ENCODE assay signal across 9 mouse cellular contexts in genomic region chr11:60465943-60466380, GRCm38 (mm10). TPM values are rescaled to one million over a fixed set of nuclear protein-coding genes. Genes with fewer than 3 reads are reported as not detected.
A peak's percentile ranks its signal among the peaks of the same experiment; 100 is the strongest.
DNase-seq lines count a peak whose midpoint lies in the region; ATAC-seq lines count a peak whose summit lies in the region.
"Had no signal": no experiment of that assay in that cellular context is flagged by ENCODE, and none has a peak within 500 bp of the region (broad histone marks: within the 10 kb centered on the region; RNA-seq: fewer than 3 reads in every experiment).

No protein-coding gene starts in this region.

- no peak overlapping the region for H3K4me2 ChIP-seq in forebrain, embryonic 15.5 days (replicated peaks)
- H3K4me2 ChIP-seq in intestine, embryonic 14.5 days (ENCODE audit: low read length), result no peak overlapping the region
- H3K4me2 ChIP-seq: neural tube, embryonic 12.5 days had no signal

- H3K4me1 ChIP-seq in forebrain, embryonic 10.5 days, result no peaks in the 10 kb centered on the region
- no peaks in the 10 kb centered on the region for H3K4me1 ChIP-seq in forebrain, embryonic 15.5 days
- no peaks in the 10 kb centered on the region for H3K4me1 ChIP-seq in intestine, embryonic 14.5 days (replicated peaks; ENCODE audit: control insufficient read depth, insufficient read depth, low read length)
- H3K4me1 ChIP-seq: neural tube, embryonic 12.5 days had no signal

- H3K9ac ChIP-seq in forebrain, embryonic 15.5 days (replicated peaks), result no peak overlapping the region
- no peak overlapping the region for H3K9ac ChIP-seq in intestine, embryonic 14.5 days (ENCODE audit: low read length)
- H3K9ac ChIP-seq: neural tube, embryonic 12.5 days had no signal

- H3K4me3 ChIP-seq in forebrain, embryonic 10.5 days, result no peak overlapping the region
- H3K4me3 ChIP-seq in forebrain, embryonic 15.5 days, result no peak overlapping the region
- H3K4me3 ChIP-seq in intestine, embryonic 14.5 days (ENCODE audit: low read depth, low read length), result no peak overlapping the region
- H3K4me3 ChIP-seq: neural tube, embryonic 12.5 days had no signal

- H3K36me3 ChIP-seq in forebrain, embryonic 10.5 days (replicated peaks), result peaks cover 95% of the 10 kb centered on the region
- peaks cover 83% of the 10 kb centered on the region for H3K36me3 ChIP-seq in forebrain, embryonic 15.5 days
- peaks cover 88% of the 10 kb centered on the region for H3K36me3 ChIP-seq in intestine, embryonic 14.5 days (ENCODE audit: control insufficient read depth, insufficient read depth, low read length)

- WGBS in forebrain, embryonic 10.5 days, result 92% methylated on average over 2 of the region's 2 CpGs
- WGBS in forebrain, embryonic 15.5 days, result 93% methylated on average over 2 of the region's 2 CpGs
- WGBS in intestine, embryonic 14.5 days, result 90% methylated on average over 2 of the region's 2 CpGs

- no peak overlapping the region for H3K27ac ChIP-seq in forebrain, embryonic 10.5 days
- no peak overlapping the region for H3K27ac ChIP-seq in forebrain, embryonic 15.5 days (replicated peaks)
- no peak overlapping the region for H3K27ac ChIP-seq in intestine, embryonic 14.5 days (ENCODE audit: low read depth)
- H3K27ac ChIP-seq: neural tube, embryonic 12.5 days had no signal

- H3K27me3 ChIP-seq in forebrain, embryonic 10.5 days (ENCODE audit: poor library complexity, severe bottlenecking), result no peaks in the 10 kb centered on the region
- no peaks in the 10 kb centered on the region for H3K27me3 ChIP-seq in forebrain, embryonic 15.5 days
- no peaks in the 10 kb centered on the region for H3K27me3 ChIP-seq in intestine, embryonic 14.5 days (replicated peaks; ENCODE audit: control insufficient read depth, insufficient read depth, low read length)
- H3K27me3 ChIP-seq: neural tube, embryonic 12.5 days had no signal

- no peak for ATAC-seq in forebrain, embryonic 15.5 days (replicated peaks)
- no peak for ATAC-seq in intestine, embryonic 14.5 days (replicated peaks; ENCODE audit: low FRiP score, low TSS enrichment, low read depth)

- H3K9me3 ChIP-seq in forebrain, embryonic 10.5 days, result no peaks in the 10 kb centered on the region
- H3K9me3 ChIP-seq in forebrain, embryonic 15.5 days, result no peaks in the 10 kb centered on the region
- no peaks in the 10 kb centered on the region for H3K9me3 ChIP-seq in intestine, embryonic 14.5 days (ENCODE audit: control insufficient read depth, low read length)
- H3K9me3 ChIP-seq: neural tube, embryonic 12.5 days had no signal

- DNase-seq in forebrain, embryonic 10.5 days (ENCODE audit: extremely low spot score, low spot score), result peak; percentile 29
- peak; percentile 14 for DNase-seq in ovary, postnatal 14 days (ENCODE audit: low spot score)
- DNase-seq in ovary, adult 18-20 months (ENCODE audit: low spot score), result no peak
- peak; percentile 42 for DNase-seq in cerebellum, adult 11 months
- peak; percentile 56 for DNase-seq in intestine, embryonic 14.5 days (ENCODE audit: low spot score)
- peak; percentile 33 for DNase-seq in lung, postnatal 14 days
- peak; percentile 72 for DNase-seq in thymus, postnatal 4 days

RNA-seq across cellular contexts. Expression of gene Myo15, which starts 3.2 kb away (rescaled TPM):
- 0.02 and 0.10 TPM in 2 replicates for polyA plus RNA-seq in forebrain, embryonic 10.5 days (2016; fragmentation: Nextera tagmentation; extraction: Ambion mirVana)
- 0.05 TPM in 1 of 2 replicates, not detected in the other for polyA plus RNA-seq in forebrain, embryonic 15.5 days (2015; fragmentation: Nextera tagmentation; extraction: Ambion mirVana)
- 0.07 and 0.32 TPM in 2 replicates for polyA plus RNA-seq in intestine, embryonic 14.5 days (2014; fragmentation: Nextera tagmentation; extraction: Ambion mirVana)

RNA-seq across cellular contexts. Expression of gene Drg2, which starts 11.6 kb away (rescaled TPM):
- polyA plus RNA-seq in forebrain, embryonic 10.5 days (2016; fragmentation: Nextera tagmentation; extraction: Ambion mirVana), result 129 and 130 TPM in 2 replicates
- 100 and 106 TPM in 2 replicates for polyA plus RNA-seq in forebrain, embryonic 15.5 days (2015; fragmentation: Nextera tagmentation; extraction: Ambion mirVana)
- polyA plus RNA-seq in intestine, embryonic 14.5 days (2014; fragmentation: Nextera tagmentation; extraction: Ambion mirVana), result 110 and 113 TPM in 2 replicates

RNA-seq across cellular contexts. Expression of gene Atpaf2, which starts 47.7 kb away (rescaled TPM):
- polyA plus RNA-seq in forebrain, embryonic 10.5 days (2016; fragmentation: Nextera tagmentation; extraction: Ambion mirVana), result 53.5 and 54.8 TPM in 2 replicates
- 49.8 and 49.9 TPM in 2 replicates for polyA plus RNA-seq in forebrain, embryonic 15.5 days (2015; fragmentation: Nextera tagmentation; extraction: Ambion mirVana)
- polyA plus RNA-seq in intestine, embryonic 14.5 days (2014; fragmentation: Nextera tagmentation; extraction: Ambion mirVana), result 59.5 and 62.2 TPM in 2 replicates

RNA-seq across cellular contexts. Expression of gene Gid4, which starts 49.0 kb away (rescaled TPM):
- polyA plus RNA-seq in forebrain, embryonic 10.5 days (2016; fragmentation: Nextera tagmentation; extraction: Ambion mirVana), result 29.5 and 33.5 TPM in 2 replicates
- polyA plus RNA-seq in forebrain, embryonic 15.5 days (2015; fragmentation: Nextera tagmentation; extraction: Ambion mirVana), result 27.0 and 27.8 TPM in 2 replicates
- 28.9 and 29.1 TPM in 2 replicates for polyA plus RNA-seq in intestine, embryonic 14.5 days (2014; fragmentation: Nextera tagmentation; extraction: Ambion mirVana)
